Mouse (Mus musculus) embryonic facial prominence, embryonic 14.5 days (tissue): ENCODE measurements around the gene Ak7. TPM values are rescaled to one million over a fixed set of nuclear protein-coding genes. Genes with fewer than 3 reads are reported as not detected.

ENCODE experiments used
- ATAC-seq: fragments of 200-750 bp; cut with Nextera tagmentation; 2 replicates; pipeline ENCODE4 v1.8.0; 2017; ENCODE audit warnings: low read depth, moderate number of reproducible peaks, moderate TSS enrichment
- DNase-seq: peaks from one replicate; pipeline ENCODE4 v3.0.0-alpha.2; 2015; ENCODE audit warnings: low spot score
- H3K27ac ChIP-seq: fragments of 300-500 bp; sonication (generic); replicated peaks from 2 replicates; pipeline ENCODE4 v1.5.1; 2014; ENCODE audit warnings: low read depth, mild to moderate bottlenecking, low read length, moderate library complexity
- H3K27me3 ChIP-seq: fragments of 300-500 bp; sonication (generic); replicated peaks from 2 replicates; pipeline ENCODE4 v1.6.1; 2014; ENCODE audit warnings: low read length; ENCODE audit not compliant: control insufficient read depth, insufficient read depth
- H3K36me3 ChIP-seq: fragments of 300-500 bp; sonication (generic); 2 replicates; pipeline ENCODE4 v1.6.1; 2014; ENCODE audit warnings: low read length, mixed read lengths; ENCODE audit not compliant: control insufficient read depth, insufficient read depth
- H3K4me1 ChIP-seq: fragments of 300-500 bp; sonication (generic); 2 replicates; pipeline ENCODE4 v1.6.1; 2014; ENCODE audit warnings: antibody characterized with exemption, low read length; ENCODE audit not compliant: control insufficient read depth, insufficient read depth
- H3K4me2 ChIP-seq: fragments of 300-500 bp; sonication (generic); 2 replicates; pipeline ENCODE4 v1.6.1; 2014; ENCODE audit warnings: low read depth, mild to moderate bottlenecking, low read length, moderate library complexity, mixed read lengths
- H3K4me3 ChIP-seq: fragments of 300-500 bp; sonication (generic); 2 replicates; pipeline ENCODE4 v1.5.1; 2014; ENCODE audit warnings: low read depth, mild to moderate bottlenecking, low read length
- H3K9ac ChIP-seq: fragments of 300-500 bp; sonication (generic); 2 replicates; pipeline ENCODE4 v1.6.1; 2014; ENCODE audit warnings: low read depth, mild to moderate bottlenecking, low read length, moderate library complexity, mixed read lengths
- H3K9me3 ChIP-seq: fragments of 300-500 bp; sonication (generic); 2 replicates; pipeline ENCODE4 v1.6.1; 2016; ENCODE audit warnings: low read length; ENCODE audit not compliant: control insufficient read depth
- WGBS: fragments of 180-500 bp; shearing (Covaris S2); extraction: QIAGEN DNeasy Blood & Tissue Kit; methylation state at CpG from one replicate; pipeline ENCODE4 v1.1.7; 2014; 5-methylcytosine and 5-hydroxymethylcytosine counted together
- polyA plus RNA-seq: library from polyadenylated mRNA; unstranded; fragments of >200 nt; fragmentation: Nextera tagmentation; extraction: Ambion mirVana; gene quantifications from 2 replicates; pipeline ENCODE4 v1.2.1, GENCODE M21; 2014

The Ak7 gene
- polyA plus RNA-seq, 1 experiment from 2014 or later: 1.3 TPM

DNA sequence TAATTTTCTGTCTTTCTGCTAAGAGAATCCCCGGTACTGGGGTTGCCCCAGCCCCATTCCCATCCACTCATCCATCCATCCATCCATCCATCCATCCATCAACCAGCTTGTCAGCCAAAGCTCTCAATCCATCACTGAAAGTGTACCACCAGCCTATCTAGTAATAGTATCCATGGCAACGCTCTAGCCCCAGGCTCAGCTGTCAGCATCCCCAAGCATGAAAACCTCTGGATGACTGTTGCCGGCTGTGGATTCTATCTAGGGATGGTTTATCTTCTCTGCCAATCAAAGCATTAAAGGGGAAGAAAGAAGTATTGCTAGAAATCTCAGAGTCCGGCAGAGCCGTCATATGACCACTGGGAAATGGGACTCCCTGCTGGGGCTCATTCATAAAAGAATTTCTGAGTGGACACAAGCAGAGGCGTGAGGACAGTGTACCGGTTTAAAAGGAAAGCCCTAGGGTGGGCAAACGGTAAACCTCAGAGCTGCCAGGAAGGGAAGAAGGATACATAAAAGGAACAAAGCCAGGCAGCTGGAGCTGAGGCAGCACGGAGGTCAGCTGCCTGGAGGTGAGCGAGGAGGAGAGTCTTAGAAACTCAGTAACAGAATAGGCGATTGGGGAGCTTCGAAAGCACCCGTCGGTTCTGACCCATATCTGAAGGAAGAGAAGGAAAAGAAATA is 15.8 kb downstream of the Ak7 start:
- Histone ChIP-seq H3K4me2 (no peak overlapping the region), H3K9me3 (no peaks in the 10 kb centered on the region), H3K27ac (no peak overlapping the region), H3K27me3 (no peaks in the 10 kb centered on the region), H3K9ac (no peak overlapping the region), H3K36me3 (no peaks in the 10 kb centered on the region), H3K4me3 (no peak overlapping the region), H3K4me1 (no peaks in the 10 kb centered on the region)
- DNase-seq: no peak
- no peak for ATAC-seq
- WGBS: 60% methylated on average over 14 of the region's 14 CpGs

DNA sequence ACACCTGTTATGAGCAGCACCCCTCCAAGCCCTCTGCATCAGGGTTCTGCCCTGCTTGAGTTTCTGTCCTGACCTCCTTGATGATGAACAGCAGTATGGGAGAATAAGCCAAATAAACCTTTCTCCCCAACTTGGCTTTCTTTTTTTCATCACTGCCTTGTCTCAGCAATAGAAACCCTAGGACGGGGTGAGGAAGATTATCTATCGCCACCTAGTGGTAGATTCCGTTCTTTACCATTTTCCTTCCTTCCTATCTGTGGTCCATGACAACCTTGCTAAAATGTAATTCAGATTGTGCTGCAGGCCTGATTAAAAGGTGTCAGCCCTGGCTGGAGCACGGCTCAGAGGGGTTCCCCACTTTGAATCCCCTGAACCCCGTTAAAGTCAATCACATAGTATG is 16.9 kb downstream of the Ak7 start:
- no peaks in the 10 kb centered on the region for H3K27me3 ChIP-seq
- no peaks in the 10 kb centered on the region for H3K9me3 ChIP-seq
- H3K27ac ChIP-seq: no peak overlapping the region
- ATAC-seq (0 out of 2 replicates have a peak, but pooled peaks have one; percentile 39), DNase-seq (peak; percentile 63)
- no peaks in the 10 kb centered on the region for H3K4me1 ChIP-seq
- no peaks in the 10 kb centered on the region for H3K36me3 ChIP-seq
- 3% methylated on average over 5 of the region's 5 CpGs for WGBS
- no peak overlapping the region for H3K4me3 ChIP-seq
- no peak overlapping the region for H3K4me2 ChIP-seq
- no peak overlapping the region for H3K9ac ChIP-seq

DNA sequence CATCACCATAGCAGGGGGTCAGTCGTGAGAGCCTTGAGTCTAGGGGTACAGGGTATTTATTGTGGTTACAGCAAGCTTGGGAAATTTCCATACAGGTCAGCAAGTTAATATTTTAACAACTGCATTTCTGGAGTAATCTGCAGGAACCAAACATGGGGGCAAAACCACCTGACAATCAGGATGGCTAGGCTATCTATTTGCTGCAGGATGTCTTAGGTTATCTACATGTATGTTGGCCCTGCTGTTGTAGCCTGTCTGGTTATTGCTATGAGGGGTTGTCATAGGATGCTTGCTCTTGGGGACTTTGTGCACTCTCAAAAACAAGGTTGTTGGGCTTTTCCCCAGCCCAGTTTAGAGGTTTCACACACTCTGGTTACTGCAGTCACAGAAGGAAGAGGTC is 18.8 kb downstream of the Ak7 start:
- H3K9me3 ChIP-seq: no peaks in the 10 kb centered on the region
- no peak overlapping the region for H3K9ac ChIP-seq
- H3K27me3 ChIP-seq: no peaks in the 10 kb centered on the region
- ATAC-seq: no peak
- H3K4me1 ChIP-seq: no peaks in the 10 kb centered on the region
- H3K4me3 ChIP-seq: no peak overlapping the region
- no peak overlapping the region for H3K27ac ChIP-seq
- WGBS: 47% methylated on average over 1 of the region's 1 CpGs
- no peak overlapping the region for H3K4me2 ChIP-seq
- DNase-seq: no peak
- no peaks in the 10 kb centered on the region for H3K36me3 ChIP-seq

DNA sequence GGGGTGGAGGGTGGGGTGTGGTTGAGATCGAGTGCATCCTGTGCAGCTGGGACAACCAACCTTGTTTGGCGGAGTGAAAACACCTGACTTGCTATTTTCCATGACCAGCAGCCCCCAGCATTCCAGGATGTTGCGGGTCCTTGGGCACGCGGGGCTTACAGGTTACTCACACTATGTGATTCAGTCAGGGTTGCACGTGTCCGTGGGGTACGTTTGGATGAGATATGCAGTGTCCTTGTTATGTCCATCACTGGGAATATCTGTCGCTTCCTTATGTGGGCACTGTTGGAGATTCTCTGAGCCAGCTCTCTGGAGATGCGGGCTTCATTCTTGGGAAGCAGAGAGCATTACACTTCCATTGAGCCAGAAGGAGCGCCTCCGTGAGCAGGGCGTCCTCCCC is 20.0 kb downstream of the Ak7 start:
- no peak overlapping the region for H3K9ac ChIP-seq
- no peak overlapping the region for H3K4me3 ChIP-seq
- no peak for DNase-seq
- WGBS: 76% methylated on average over 13 of the region's 13 CpGs
- H3K27me3 ChIP-seq: no peaks in the 10 kb centered on the region
- H3K36me3 ChIP-seq: no peaks in the 10 kb centered on the region
- ATAC-seq: no peak
- H3K27ac ChIP-seq: no peak overlapping the region
- no peak overlapping the region for H3K4me2 ChIP-seq
- no peaks in the 10 kb centered on the region for H3K9me3 ChIP-seq
- H3K4me1 ChIP-seq: no peaks in the 10 kb centered on the region

DNA sequence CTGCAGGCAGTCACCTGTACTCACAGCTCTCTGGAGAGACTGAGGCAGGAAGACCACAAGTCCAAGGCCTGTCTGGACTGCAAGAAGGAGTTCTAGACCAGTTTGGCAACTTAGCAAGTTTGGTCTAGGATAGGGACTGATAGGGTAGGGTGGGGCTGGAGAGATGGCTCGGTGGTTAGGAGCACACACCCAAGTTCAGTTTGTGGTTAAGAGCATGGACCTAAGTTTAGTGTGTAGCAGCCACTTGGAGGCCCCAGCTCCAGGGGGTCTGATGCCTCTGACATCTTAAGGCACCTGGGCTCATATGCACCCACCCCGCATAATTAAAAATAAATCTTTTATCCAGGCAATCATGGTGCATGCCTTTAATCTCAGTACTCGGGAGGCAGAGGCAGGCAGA is 21.5 kb downstream of the Ak7 start:
- Histone ChIP-seq H3K4me2 (no peak overlapping the region), H3K36me3 (no peaks in the 10 kb centered on the region), H3K9me3 (no peaks in the 10 kb centered on the region), H3K27me3 (no peaks in the 10 kb centered on the region), H3K9ac (no peak overlapping the region), H3K4me3 (no peak overlapping the region), H3K27ac (no peak overlapping the region), H3K4me1 (no peaks in the 10 kb centered on the region)
- DNase-seq (no peak), ATAC-seq (no peak)
- WGBS: 84% methylated on average over 3 of the region's 3 CpGs

DNA sequence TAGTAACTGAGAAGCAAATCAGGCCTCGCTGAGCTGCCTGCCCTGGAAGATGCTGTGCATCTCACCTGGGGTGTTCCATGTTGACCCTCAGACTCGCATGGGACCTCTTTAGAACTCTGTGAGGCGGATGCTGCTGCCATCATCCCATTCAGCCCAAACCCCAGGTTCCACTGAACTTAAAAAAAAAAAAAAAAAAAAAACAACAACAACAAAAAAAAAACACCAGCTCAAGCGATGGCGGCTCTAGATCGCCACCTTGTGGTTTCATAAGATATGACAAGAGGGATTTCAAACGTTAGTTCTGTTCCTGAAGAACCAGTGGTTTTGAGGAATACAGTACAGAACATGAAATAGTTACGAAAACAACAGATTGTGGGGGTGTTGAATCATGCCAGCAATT is 22.2 kb downstream of the Ak7 start:
- ATAC-seq (no peak), DNase-seq (peak; percentile 24)
- Histone ChIP-seq H3K36me3 (no peaks in the 10 kb centered on the region), H3K9me3 (no peaks in the 10 kb centered on the region), H3K4me1 (no peaks in the 10 kb centered on the region), H3K27me3 (no peaks in the 10 kb centered on the region), H3K4me3 (no peak overlapping the region), H3K9ac (no peak overlapping the region), H3K27ac (no peak overlapping the region), H3K4me2 (no peak overlapping the region)
- WGBS: 27% methylated on average over 8 of the region's 8 CpGs

DNA sequence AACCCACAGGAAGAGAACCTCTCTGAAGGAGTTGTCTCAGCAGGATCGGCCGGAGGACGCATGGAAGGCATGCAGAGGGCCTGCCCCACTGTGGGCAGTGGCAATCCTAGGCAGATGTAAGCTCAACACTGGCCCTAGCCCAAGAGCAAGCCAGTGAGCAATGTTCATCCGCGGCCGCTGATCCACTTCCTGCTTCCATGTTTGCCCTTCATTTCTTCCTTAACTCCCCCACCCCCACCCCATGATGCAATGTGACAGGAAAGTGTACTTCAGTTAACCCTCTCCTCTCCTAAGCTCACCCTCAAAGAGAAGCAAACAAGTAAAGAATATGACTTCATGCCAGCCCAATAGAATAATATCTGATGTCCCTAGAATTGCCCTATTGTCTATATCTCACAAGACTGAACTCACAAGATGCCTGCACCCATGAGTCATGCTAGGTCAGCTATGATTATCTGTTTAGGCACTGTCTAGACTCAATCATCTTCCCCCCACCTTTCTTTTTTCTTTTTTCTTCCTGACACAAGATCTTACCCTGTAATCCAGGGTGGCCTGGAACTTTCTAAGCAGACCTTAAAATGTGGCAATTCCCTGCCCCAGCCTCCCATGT is 25.2 kb downstream of the Ak7 start:
- Histone ChIP-seq H3K9me3 (no peaks in the 10 kb centered on the region), H3K27ac (no peak overlapping the region), H3K36me3 (no peaks in the 10 kb centered on the region), H3K4me1 (no peaks in the 10 kb centered on the region), H3K27me3 (no peaks in the 10 kb centered on the region), H3K4me2 (no peak overlapping the region), H3K4me3 (no peak overlapping the region), H3K9ac (no peak overlapping the region)
- 75% methylated on average over 6 of the region's 6 CpGs for WGBS
- DNase-seq (no peak), ATAC-seq (no peak)

DNA sequence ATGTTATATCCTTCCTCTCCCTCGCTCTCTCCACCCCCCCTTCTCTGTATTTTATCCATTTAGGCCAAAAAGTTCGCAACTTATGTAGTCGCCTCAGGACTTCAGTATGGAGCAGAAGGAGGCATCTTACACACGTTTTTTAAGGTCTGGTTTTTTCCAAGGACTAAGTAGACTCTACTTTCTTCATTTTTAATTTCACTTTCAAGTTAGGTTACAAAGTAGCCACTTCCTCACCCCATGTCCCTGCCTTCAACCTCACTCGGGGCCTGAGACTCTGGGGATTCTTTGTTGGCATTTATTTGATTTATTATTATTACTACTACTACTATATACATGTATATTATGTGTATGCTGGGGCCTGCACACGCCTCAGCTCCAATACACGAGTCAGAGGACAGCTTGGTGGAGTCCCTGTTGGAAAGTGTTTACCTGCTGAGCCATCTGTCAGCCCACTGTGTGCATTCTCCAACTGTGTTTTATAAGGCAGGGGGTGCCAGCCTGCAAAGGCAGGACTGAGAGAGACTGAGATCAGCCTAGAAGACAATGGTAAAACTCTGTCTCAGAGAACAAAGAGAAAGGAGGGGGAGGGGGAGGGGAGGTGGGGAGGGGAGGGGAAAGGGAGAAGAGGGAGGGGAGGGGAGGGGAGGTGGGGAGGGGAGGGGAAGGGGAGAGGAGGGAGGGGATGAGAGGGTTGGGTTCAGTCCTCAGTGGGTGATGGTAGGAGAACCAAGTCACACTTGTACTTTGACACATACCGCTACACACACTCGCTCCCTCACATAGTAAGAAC is 27.8 kb downstream of the Ak7 start:
- Histone ChIP-seq H3K9me3 (no peaks in the 10 kb centered on the region), H3K4me1 (no peaks in the 10 kb centered on the region), H3K4me2 (no peak overlapping the region), H3K9ac (no peak overlapping the region), H3K27ac (no peak overlapping the region), H3K27me3 (no peaks in the 10 kb centered on the region), H3K4me3 (no peak overlapping the region), H3K36me3 (no peaks in the 10 kb centered on the region)
- 75% methylated on average over 9 of the region's 9 CpGs for WGBS
- ATAC-seq (no peak), DNase-seq (no peak)
